ENCODE assay signal across 8 mouse cellular contexts in the genomic region with DNA sequence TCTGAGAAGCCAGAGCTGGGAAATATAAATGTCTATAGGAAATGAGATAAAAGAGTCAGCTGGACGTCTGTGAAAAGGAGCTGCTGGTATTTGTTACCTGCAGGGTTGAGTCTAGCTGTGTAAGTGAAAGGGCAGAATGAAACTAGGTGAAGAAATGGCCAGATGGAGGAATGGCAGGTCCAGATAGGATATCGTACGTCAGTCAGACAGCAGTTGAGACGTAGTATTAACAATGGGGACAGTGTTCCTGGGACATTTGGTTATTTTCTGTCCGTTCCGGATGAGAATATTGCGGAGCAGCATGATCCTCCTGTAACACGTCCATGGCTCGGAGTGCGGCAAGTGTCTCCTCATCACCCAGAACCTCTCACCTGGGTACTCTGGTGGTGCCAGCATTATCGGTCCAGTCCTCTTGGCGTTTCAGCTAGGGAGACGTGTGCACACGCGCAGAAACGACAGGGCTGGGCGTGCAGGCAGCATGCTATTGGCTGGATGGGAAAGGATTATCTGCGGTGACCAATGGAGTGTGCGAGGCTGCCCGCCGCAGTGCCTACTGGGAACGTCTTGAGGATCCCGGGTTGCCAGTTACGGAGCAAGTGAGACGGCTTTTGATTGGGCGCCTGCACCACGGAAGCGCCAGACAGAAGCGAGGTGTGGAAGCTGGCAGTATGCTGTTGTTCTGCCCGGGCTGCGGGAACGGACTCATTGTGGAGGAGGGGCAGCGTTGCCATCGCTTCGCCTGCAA. TPM values are rescaled to one million over a fixed set of nuclear protein-coding genes. Genes with fewer than 3 reads are reported as not detected.
A peak's percentile ranks its signal among the peaks of the same experiment; 100 is the strongest.
DNase-seq lines count a peak whose midpoint lies in the region; ATAC-seq lines count a peak whose summit lies in the region.

A gene (plus strand): TSS at position 547 of the 745 bp plus-strand sequence.

- peak within 1 kb of the TSS; percentile 69 for H3K9ac ChIP-seq in hindbrain, embryonic 11.5 days (ENCODE audit: low read depth, low read length)

- no peaks in the 10 kb centered on the region for H3K36me3 ChIP-seq in hindbrain, embryonic 11.5 days (ENCODE audit: control insufficient read depth, insufficient read depth, low read length)

- peak within 1 kb of the TSS; percentile 48 for H3K4me3 ChIP-seq in hindbrain, embryonic 11.5 days (ENCODE audit: low read depth, low read length)

- peak; percentile 100 for ATAC-seq in hindbrain, embryonic 11.5 days (ENCODE audit: low FRiP score)

- H3K27me3 ChIP-seq in hindbrain, embryonic 11.5 days (ENCODE audit: control insufficient read depth, insufficient read depth, low read length) = no peaks in the 10 kb centered on the region

- peak; percentile 92 for DNase-seq in Muller cell, postnatal 12 days (ENCODE audit: inconsistent ontology term)
- peak; percentile 97 for DNase-seq in cerebellum, adult 9-11 months
- DNase-seq in frontal cortex, adult 2 months (ENCODE audit: extremely low spot score in 1 of 2, low spot score in 1 of 2) = peak; percentile 97 to 98
- DNase-seq in hindbrain, embryonic 11.5 days (ENCODE audit: low spot score) = peak; percentile 92
- DNase-seq in layer of hippocampus, postnatal 10 days (ENCODE audit: low spot score in 2 of 2) = peak; percentile 89 to 91
- peak; percentile 95 for DNase-seq in lung, postnatal 10 days
- DNase-seq in ovary, postnatal 36 days (ENCODE audit: low spot score) = peak; percentile 90
- DNase-seq in thymus, postnatal 25 days = peak; percentile 90

- peak within 1 kb of the TSS; percentile 59 for H3K4me2 ChIP-seq in hindbrain, embryonic 11.5 days (replicated peaks; ENCODE audit: low read depth, low read length)

- H3K27ac ChIP-seq in hindbrain, embryonic 11.5 days (ENCODE audit: low read depth, low read length) = peak within 1 kb of the TSS; percentile 69; the same call in 1 of the 2 replicates

- under 1% methylated on average over 35 of the region's 35 CpGs for WGBS in hindbrain, embryonic 11.5 days

- H3K4me1 ChIP-seq in hindbrain, embryonic 11.5 days (replicated peaks; ENCODE audit: control insufficient read depth, insufficient read depth, low read length) = peaks cover 5% of the 10 kb centered on the region; the same call in 1 of the 2 replicates

- H3K9me3 ChIP-seq in hindbrain, embryonic 11.5 days (ENCODE audit: control insufficient read depth, low read length) = no peaks in the 10 kb centered on the region

RNA-seq across cellular contexts. Expression of the gene that starts here (rescaled TPM):
- polyA plus RNA-seq in frontal cortex, adult 2 months (2012; rRNA removed) = 27.8 and 30.5 TPM in 2 replicates
- polyA plus RNA-seq in hindbrain, embryonic 11.5 days (2014; fragmentation: Nextera tagmentation; extraction: Ambion mirVana) = 96.5 and 97.5 TPM in 2 replicates
- total RNA-seq in layer of hippocampus, postnatal 10 days (2021) = 10 to 100 TPM; 36.5 to 37.2 TPM

Comparison
In these comparisons a context has a peak if more than half of its experiments do, and no peak if none do; other contexts are left out.
1. Peak in every context shown above with its lines: DNase-seq, ATAC-seq, H3K4me3 ChIP-seq and H3K27ac ChIP-seq.